Mouse (Mus musculus) cortical plate, adult 2 months (tissue): ENCODE data around the gene Gnrhr.

Experiments used
- CTCF ChIP-seq: fragments of 200-500 bp; IDR thresholded peaks from 2 replicates; pipeline ENCODE4 v1.5.1; 2011; ENCODE audit warnings: mild to moderate bottlenecking, control low read depth, low read length; ENCODE audit not compliant: insufficient read depth; ENCODE audit errors: extremely low read depth
- POLR2A ChIP-seq: fragments of 200-500 bp; IDR thresholded peaks from 2 replicates; pipeline ENCODE4 v1.6.1; 2011; ENCODE audit warnings: mild to moderate bottlenecking, low read length, control low read depth; ENCODE audit not compliant: insufficient read depth; ENCODE audit errors: extremely low read depth

GRCm38 (mm10) chr5:86190290-86190689, 7.4 kb downstream of the Gnrhr start:
- TF ChIP-seq CTCF (no peak), POLR2A (no peak)
